Mouse (Mus musculus) limb, embryonic 11.5 days (tissue): Measurements from ENCODE around the gene Pard3b. TPM values are rescaled to one million over a fixed set of nuclear protein-coding genes. Genes with fewer than 3 reads are reported as not detected.
A peak's percentile ranks its signal among the peaks of the same experiment; 100 is the strongest.

ENCODE experiments used
- ATAC-seq: fragments of 200-750 bp; cut with Nextera tagmentation; 2 replicates; pipeline ENCODE4 v1.8.0; 2017; ENCODE audit warnings: low read depth; ENCODE audit not compliant: insufficient number of reproducible peaks, low FRiP score, low TSS enrichment
- DNase-seq: peaks from one replicate; pipeline ENCODE4 v3.0.0-alpha.2; 2015; ENCODE audit warnings: low spot score
- H3K27ac ChIP-seq: fragments of 300-500 bp; sonication (generic); replicated peaks from 2 replicates; pipeline ENCODE4 v1.5.1; 2014; ENCODE audit warnings: low read depth, mild to moderate bottlenecking, low read length
- H3K27me3 ChIP-seq: fragments of 300-500 bp; sonication (generic); 2 replicates; pipeline ENCODE4 v1.6.1; 2014; ENCODE audit warnings: mild to moderate bottlenecking, low read length, mixed read lengths; ENCODE audit not compliant: control insufficient read depth, insufficient read depth
- H3K36me3 ChIP-seq: fragments of 300-500 bp; sonication (generic); 2 replicates; pipeline ENCODE4 v1.6.1; 2014; ENCODE audit warnings: mild to moderate bottlenecking, low read length, moderate library complexity, mixed read lengths; ENCODE audit not compliant: control insufficient read depth, insufficient read depth
- H3K4me1 ChIP-seq: fragments of 300-500 bp; sonication (generic); 2 replicates; pipeline ENCODE4 v1.6.1; 2014; ENCODE audit warnings: low read length, mixed read lengths; ENCODE audit not compliant: control insufficient read depth, insufficient read depth
- H3K4me2 ChIP-seq: fragments of 300-500 bp; sonication (generic); 2 replicates; pipeline ENCODE4 v1.6.1; 2014; ENCODE audit warnings: low read depth, mild to moderate bottlenecking, moderate library complexity; ENCODE audit not compliant: severe bottlenecking
- H3K4me3 ChIP-seq: fragments of 300-500 bp; sonication (generic); 2 replicates; pipeline ENCODE4 v1.5.1; 2014; ENCODE audit warnings: low read depth, low read length
- H3K9ac ChIP-seq: fragments of 300-500 bp; sonication (generic); 2 replicates; pipeline ENCODE4 v1.6.1; 2014; ENCODE audit warnings: mild to moderate bottlenecking, low read length
- H3K9me3 ChIP-seq: fragments of 300-500 bp; sonication (generic); 2 replicates; pipeline ENCODE4 v1.6.1; 2016; ENCODE audit warnings: low read length; ENCODE audit not compliant: control insufficient read depth
- WGBS: fragments of 180-500 bp; shearing (Covaris S2); extraction: QIAGEN DNeasy Blood & Tissue Kit; methylation state at CpG from one replicate; pipeline ENCODE4 v1.1.7; 2014; 5-methylcytosine and 5-hydroxymethylcytosine counted together
- polyA plus RNA-seq: library from polyadenylated mRNA; unstranded; fragments of >200 nt; fragmentation: Nextera tagmentation; extraction: Ambion mirVana; gene quantifications from 2 replicates; pipeline ENCODE4 v1.2.1, GENCODE M21; 2014

The Pard3b gene
- 9.3 and 9.4 TPM in 2 replicates for polyA plus RNA-seq

GRCm38 (mm10) chr1:61638347-61639111 is at the start of gene Pard3b:
Gene Pard3b, plus strand, starts transcription at chr1:61638824.
- H3K9me3 ChIP-seq, result no peaks in the 10 kb centered on the region
- 0 out of 2 replicates have a peak, but pooled peaks have one; percentile 75 for ATAC-seq
- 2% methylated on average over 42 of the region's 60 CpGs for WGBS
- peak within 1 kb of the TSS; percentile 86 for H3K9ac ChIP-seq
- H3K4me3 ChIP-seq, result peak within 1 kb of the TSS; percentile 87
- H3K27me3 ChIP-seq, result no peaks in the 10 kb centered on the region
- H3K4me1 ChIP-seq, result peaks cover 3% of the 10 kb centered on the region; the same call in 1 of the 2 replicates
- H3K36me3 ChIP-seq, result no peaks in the 10 kb centered on the region
- DNase-seq, result peak; percentile 72
- no peak within 1 kb of the TSS for H3K27ac ChIP-seq
- H3K4me2 ChIP-seq, result peak within 1 kb of the TSS; percentile 98

- no peaks in the 10 kb centered on the region for H3K36me3 ChIP-seq
- ATAC-seq (no peak), DNase-seq (no peak)
- H3K9me3 ChIP-seq, result no peaks in the 10 kb centered on the region
- no peak overlapping the region for H3K9ac ChIP-seq
- no peaks in the 10 kb centered on the region for H3K4me1 ChIP-seq
- no peak overlapping the region for H3K27ac ChIP-seq
- H3K27me3 ChIP-seq, result no peaks in the 10 kb centered on the region
- H3K4me2 ChIP-seq, result no peak overlapping the region
- H3K4me3 ChIP-seq, result no peak overlapping the region
These were observed 22.4 kb upstream of the Pard3b start for GRCm38 (mm10) chr1:61616176-61616575.

GRCm38 (mm10) chr1:61620651-61621050 is 18.0 kb upstream of the Pard3b start:
- ATAC-seq (no peak), DNase-seq (no peak)
- Histone ChIP-seq H3K27me3 (no peaks in the 10 kb centered on the region), H3K4me2 (no peak overlapping the region), H3K4me3 (no peak overlapping the region), H3K27ac (no peak overlapping the region), H3K9ac (no peak overlapping the region), H3K4me1 (no peaks in the 10 kb centered on the region), H3K9me3 (no peaks in the 10 kb centered on the region), H3K36me3 (no peaks in the 10 kb centered on the region)
- 58% methylated on average over 1 of the region's 1 CpGs for WGBS

- Histone ChIP-seq H3K9me3 (no peaks in the 10 kb centered on the region), H3K4me3 (no peak overlapping the region), H3K4me2 (no peak overlapping the region), H3K4me1 (no peaks in the 10 kb centered on the region), H3K9ac (no peak overlapping the region), H3K27ac (no peak overlapping the region), H3K36me3 (no peaks in the 10 kb centered on the region), H3K27me3 (no peaks in the 10 kb centered on the region)
- 78% methylated on average over 2 of the region's 2 CpGs for WGBS
- DNase-seq (no peak), ATAC-seq (no peak)
These were observed 8.8 kb upstream of the Pard3b start for GRCm38 (mm10) chr1:61629857-61630256.

GRCm38 (mm10) chr1:61639114-61640093 is 780 bp downstream of the Pard3b start:
- no peaks in the 10 kb centered on the region for H3K36me3 ChIP-seq
- H3K27ac ChIP-seq, result no peak overlapping the region
- no peaks in the 10 kb centered on the region for H3K9me3 ChIP-seq
- DNase-seq (peak; percentile 57), ATAC-seq (0 out of 2 replicates have a peak, but pooled peaks have one; percentile 35)
- WGBS, result 3% methylated on average over 39 of the region's 40 CpGs
- H3K4me2 ChIP-seq, result peak overlapping the region; percentile 98
- peak overlapping the region; percentile 86 for H3K9ac ChIP-seq
- H3K27me3 ChIP-seq, result no peaks in the 10 kb centered on the region
- peak overlapping the region; percentile 87 for H3K4me3 ChIP-seq
- peaks cover 3% of the 10 kb centered on the region; the same call in 1 of the 2 replicates for H3K4me1 ChIP-seq

- Histone ChIP-seq H3K27me3 (no peaks in the 10 kb centered on the region), H3K4me1 (peaks cover 3% of the 10 kb centered on the region; the same call in 1 of the 2 replicates), H3K9me3 (no peaks in the 10 kb centered on the region), H3K4me2 (no peak overlapping the region), H3K4me3 (no peak overlapping the region), H3K27ac (no peak overlapping the region), H3K36me3 (no peaks in the 10 kb centered on the region), H3K9ac (no peak overlapping the region)
- WGBS, result 57% methylated on average over 4 of the region's 4 CpGs
- ATAC-seq (no peak), DNase-seq (no peak)
These were observed 3.3 kb downstream of the Pard3b start for GRCm38 (mm10) chr1:61641880-61642279.

- H3K27ac ChIP-seq, result no peak overlapping the region
- ATAC-seq, result no peak
These were observed 6.4 kb downstream of the Pard3b start for GRCm38 (mm10) chr1:61645062-61645461.

GRCm38 (mm10) chr1:61649964-61650363 is 11.3 kb downstream of the Pard3b start:
- no peak for DNase-seq
- Histone ChIP-seq H3K9ac (no peak overlapping the region), H3K4me3 (no peak overlapping the region), H3K4me2 (no peak overlapping the region), H3K9me3 (no peaks in the 10 kb centered on the region), H3K36me3 (no peaks in the 10 kb centered on the region), H3K27ac (no peak overlapping the region), H3K27me3 (no peaks in the 10 kb centered on the region), H3K4me1 (peaks cover 6% of the 10 kb centered on the region)
- ATAC-seq, result no peak

More at GRCm38 (mm10) chr1:61645062-61645461, 6.4 kb downstream of the Pard3b start:
- DNase-seq, result no peak
- 79% methylated on average over 3 of the region's 3 CpGs for WGBS
- Histone ChIP-seq H3K9ac (no peak overlapping the region), H3K4me2 (no peak overlapping the region), H3K9me3 (no peaks in the 10 kb centered on the region), H3K27me3 (no peaks in the 10 kb centered on the region), H3K4me3 (no peak overlapping the region), H3K4me1 (no peaks in the 10 kb centered on the region; the same call in 1 of the 2 replicates), H3K36me3 (no peaks in the 10 kb centered on the region)
